Mouse (Mus musculus): Measurements from ENCODE around the gene Olfr807. TPM values are rescaled to one million over a fixed set of nuclear protein-coding genes. Genes with fewer than 3 reads are reported as not detected.

Olfr807 gene
- not detected in 2 replicates for polyA plus RNA-seq (2016; fragmentation: Nextera tagmentation; extraction: Ambion mirVana)

DNA sequence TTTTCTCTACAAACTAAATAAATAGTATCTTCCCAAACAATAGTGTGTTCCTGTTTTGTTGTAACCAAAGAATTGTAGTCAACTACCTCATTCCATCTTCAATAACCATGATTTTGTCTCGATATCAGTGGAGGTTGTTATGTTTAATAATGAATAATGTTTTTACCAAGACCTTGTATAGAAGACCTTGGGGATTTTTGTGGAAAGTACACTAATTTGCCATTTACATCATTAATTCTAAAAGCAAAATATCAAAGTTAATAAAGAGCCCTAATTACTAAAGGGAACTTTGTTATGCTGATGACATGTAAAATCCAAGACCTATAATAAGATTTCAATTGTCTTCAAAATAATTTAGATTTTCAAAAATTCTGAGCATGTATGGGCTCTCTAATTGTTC, at the start of gene Olfr807:
Gene Olfr807, minus strand, starts transcription at position 101 of the 400 bp plus-strand sequence.
- DNase-seq (ENCODE audit: extremely low spot score, low spot score), result no peak
- WGBS, result 88% methylated on average over 1 of the region's 1 CpGs
- H3K36me3 ChIP-seq (replicated peaks), result no peaks in the 10 kb centered on the region
- H3K4me3 ChIP-seq, result no peak within 1 kb of the TSS
- H3K9me3 ChIP-seq, result no peaks in the 10 kb centered on the region
- no peak within 1 kb of the TSS for H3K27ac ChIP-seq
- no peaks in the 10 kb centered on the region for H3K4me1 ChIP-seq
- H3K27me3 ChIP-seq (ENCODE audit: poor library complexity, severe bottlenecking), result no peaks in the 10 kb centered on the region

- no peaks in the 10 kb centered on the region for H3K9me3 ChIP-seq
- no peak within 1 kb of the TSS for H3K27ac ChIP-seq
- no peaks in the 10 kb centered on the region for H3K36me3 ChIP-seq (replicated peaks)
- H3K4me1 ChIP-seq, result no peaks in the 10 kb centered on the region
- 88% methylated on average over 4 of the region's 4 CpGs for WGBS
- no peak within 1 kb of the TSS for H3K4me3 ChIP-seq
- no peak for DNase-seq (ENCODE audit: extremely low spot score, low spot score)
- no peaks in the 10 kb centered on the region for H3K27me3 ChIP-seq (ENCODE audit: poor library complexity, severe bottlenecking)
Measured at GRCm38 (mm10) chr10:129804296-129804695, 46.7 kb upstream of the Olfr807 start, which contains the start of gene Olfr811. Olfr811 (minus strand) TSS chr10:129804396.

- no peak for DNase-seq (ENCODE audit: extremely low spot score, low spot score)
- Histone ChIP-seq H3K4me3 (no peak within 1 kb of the TSS), H3K36me3 (replicated peaks) (no peaks in the 10 kb centered on the region), H3K27ac (no peak within 1 kb of the TSS), H3K9me3 (no peaks in the 10 kb centered on the region), H3K27me3 (ENCODE audit: poor library complexity, severe bottlenecking) (no peaks in the 10 kb centered on the region), H3K4me1 (no peaks in the 10 kb centered on the region)
Measured at GRCm38 (mm10) chr10:129794817-129795216, 37.2 kb upstream of the Olfr807 start, which contains the start of gene Olfr810. Olfr810 (minus strand) TSS chr10:129794917.

DNA sequence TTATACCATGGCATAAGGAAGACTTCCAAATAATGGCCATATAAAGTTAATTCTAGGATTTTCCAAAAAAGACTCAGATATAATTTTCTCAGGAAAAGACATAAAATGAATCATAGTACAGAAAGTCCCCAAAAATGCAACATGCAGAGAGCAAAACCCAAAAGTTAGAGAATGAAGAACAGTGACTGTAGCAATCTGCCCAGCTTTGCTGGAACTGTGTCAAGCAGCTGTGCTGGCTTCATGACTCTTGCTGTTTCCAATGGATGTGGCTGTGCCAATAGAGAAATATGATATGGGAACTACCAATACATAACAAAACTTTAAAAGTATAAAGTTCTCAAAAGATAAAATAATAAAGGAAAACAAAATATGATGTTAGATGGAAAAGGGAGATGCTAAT, 20.5 kb upstream of the Olfr807 start:
- H3K4me3 ChIP-seq, result no peak overlapping the region
- H3K27ac ChIP-seq, result no peak overlapping the region
- DNase-seq (ENCODE audit: extremely low spot score, low spot score), result no peak
- no peaks in the 10 kb centered on the region for H3K36me3 ChIP-seq (replicated peaks)
- no peaks in the 10 kb centered on the region for H3K4me1 ChIP-seq
- no peaks in the 10 kb centered on the region for H3K9me3 ChIP-seq
- H3K27me3 ChIP-seq (ENCODE audit: poor library complexity, severe bottlenecking), result no peaks in the 10 kb centered on the region

DNA sequence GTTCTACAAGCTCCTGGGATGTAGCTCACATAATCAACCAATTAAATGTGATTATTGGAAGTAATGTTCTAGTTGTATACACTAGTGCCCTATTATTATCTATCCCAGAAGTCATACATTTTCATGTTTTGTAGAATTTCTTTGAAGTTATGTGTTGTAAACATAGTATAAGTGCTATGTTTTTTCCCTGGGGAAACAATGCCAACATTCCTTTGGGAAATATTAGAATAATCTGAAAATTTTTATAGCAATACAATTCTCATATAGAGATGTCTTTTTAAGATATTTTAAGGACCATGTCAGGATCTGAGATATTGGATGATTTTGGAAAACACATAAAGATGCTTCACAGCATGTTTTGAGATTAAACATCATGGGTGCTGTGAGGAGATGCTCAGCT, 16.7 kb upstream of the Olfr807 start, which contains the start of gene Olfr809:
Gene Olfr809, plus strand, starts transcription at position 301 of the 400 bp plus-strand sequence.
- no peaks in the 10 kb centered on the region for H3K4me1 ChIP-seq
- H3K4me3 ChIP-seq, result no peak within 1 kb of the TSS
- H3K27ac ChIP-seq, result no peak within 1 kb of the TSS
- H3K36me3 ChIP-seq (replicated peaks), result no peaks in the 10 kb centered on the region
- no peaks in the 10 kb centered on the region for H3K9me3 ChIP-seq
- DNase-seq (ENCODE audit: extremely low spot score, low spot score), result no peak
- no peaks in the 10 kb centered on the region for H3K27me3 ChIP-seq (ENCODE audit: poor library complexity, severe bottlenecking)

GRCm38 (mm10) chr10:129765182-129765581, 7.6 kb upstream of the Olfr807 start, which contains the start of gene Olfr808:
Olfr808 (plus strand) TSS chr10:129765482.
- Histone ChIP-seq H3K4me3 (no peak within 1 kb of the TSS), H3K27me3 (ENCODE audit: poor library complexity, severe bottlenecking) (no peaks in the 10 kb centered on the region), H3K9me3 (no peaks in the 10 kb centered on the region), H3K4me1 (no peaks in the 10 kb centered on the region), H3K27ac (no peak within 1 kb of the TSS), H3K36me3 (replicated peaks) (no peaks in the 10 kb centered on the region)
- 89% methylated on average over 1 of the region's 1 CpGs for WGBS
- no peak for DNase-seq (ENCODE audit: extremely low spot score, low spot score)

DNA sequence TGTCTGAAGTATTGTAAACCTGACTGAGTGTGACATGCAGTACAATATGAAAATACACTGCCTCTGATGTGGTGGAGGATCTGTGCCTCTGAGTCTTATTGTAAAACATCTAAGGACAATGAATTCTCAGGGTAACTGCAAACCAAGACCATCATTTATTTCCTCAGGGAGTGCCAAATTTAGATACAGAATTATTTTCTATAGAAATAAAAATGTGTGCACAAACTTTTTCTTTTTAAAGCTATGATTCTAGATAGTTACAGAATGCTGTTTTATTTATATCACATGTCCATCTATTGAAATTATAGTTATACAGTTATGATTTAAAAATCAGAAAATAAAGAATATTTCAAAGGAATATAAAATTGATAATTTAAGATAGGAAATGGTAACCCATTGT, 15.8 kb downstream of the Olfr807 start, which contains the start of gene Olfr806:
Gene Olfr806, minus strand, starts transcription at position 101 of the 400 bp plus-strand sequence.
- Histone ChIP-seq H3K4me3 (no peak within 1 kb of the TSS), H3K27me3 (ENCODE audit: poor library complexity, severe bottlenecking) (no peaks in the 10 kb centered on the region), H3K9me3 (no peaks in the 10 kb centered on the region), H3K4me1 (no peaks in the 10 kb centered on the region), H3K27ac (no peak within 1 kb of the TSS), H3K36me3 (replicated peaks) (no peaks in the 10 kb centered on the region)
- no peak for DNase-seq (ENCODE audit: extremely low spot score, low spot score)

- H3K36me3 ChIP-seq (replicated peaks), result no peaks in the 10 kb centered on the region
- H3K4me3 ChIP-seq, result no peak within 1 kb of the TSS
- no peaks in the 10 kb centered on the region for H3K9me3 ChIP-seq
- H3K27me3 ChIP-seq (ENCODE audit: poor library complexity, severe bottlenecking), result no peaks in the 10 kb centered on the region
- no peak within 1 kb of the TSS for H3K27ac ChIP-seq
- no peaks in the 10 kb centered on the region for H3K4me1 ChIP-seq
- DNase-seq (ENCODE audit: extremely low spot score, low spot score), result no peak
- 98% methylated on average over 2 of the region's 2 CpGs for WGBS
Measured at GRCm38 (mm10) chr10:129729275-129729674, 28.3 kb downstream of the Olfr807 start, which contains the start of gene Olfr805. Olfr805 (minus strand) TSS chr10:129729375.

Small RNA genes lying within 50 kb of the gene (microRNA-seq; reads per million reads assigned to microRNA genes)
- gene Gm24485, result not detected

Other genes starting within 250 kb of the Olfr807 start
- not detected in 2 replicates for gene Olfr791, start 236.0 kb downstream of the Olfr807 start, polyA plus RNA-seq (2016; fragmentation: Nextera tagmentation; extraction: Ambion mirVana)
- not detected in 2 replicates for gene Olfr792, start 218.6 kb downstream of the Olfr807 start, polyA plus RNA-seq (2016; fragmentation: Nextera tagmentation; extraction: Ambion mirVana)
- gene Olfr794, start 190.1 kb downstream of the Olfr807 start, polyA plus RNA-seq (2016; fragmentation: Nextera tagmentation; extraction: Ambion mirVana), result not detected in 2 replicates
- gene Olfr796, start 145.2 kb downstream of the Olfr807 start, polyA plus RNA-seq (2016; fragmentation: Nextera tagmentation; extraction: Ambion mirVana), result not detected in 2 replicates
- not detected in 2 replicates for gene Olfr798, start 129.9 kb downstream of the Olfr807 start, polyA plus RNA-seq (2016; fragmentation: Nextera tagmentation; extraction: Ambion mirVana)
- gene Olfr799, start 120.3 kb downstream of the Olfr807 start, polyA plus RNA-seq (2016; fragmentation: Nextera tagmentation; extraction: Ambion mirVana), result not detected in 2 replicates
- not detected in 2 replicates for gene Olfr800, start 100.1 kb downstream of the Olfr807 start, polyA plus RNA-seq (2016; fragmentation: Nextera tagmentation; extraction: Ambion mirVana)
- gene Olfr801, start 83.9 kb downstream of the Olfr807 start, polyA plus RNA-seq (2016; fragmentation: Nextera tagmentation; extraction: Ambion mirVana), result not detected in 2 replicates
- not detected in 2 replicates for gene Olfr802, start 69.6 kb downstream of the Olfr807 start, polyA plus RNA-seq (2016; fragmentation: Nextera tagmentation; extraction: Ambion mirVana)
- not detected in 2 replicates for gene Olfr803, start 63.5 kb downstream of the Olfr807 start, polyA plus RNA-seq (2016; fragmentation: Nextera tagmentation; extraction: Ambion mirVana)
- not detected in 2 replicates for gene Olfr804, start 54.6 kb downstream of the Olfr807 start, polyA plus RNA-seq (2016; fragmentation: Nextera tagmentation; extraction: Ambion mirVana)
- not detected in 2 replicates for gene Olfr805, start 28.4 kb downstream of the Olfr807 start, polyA plus RNA-seq (2016; fragmentation: Nextera tagmentation; extraction: Ambion mirVana)
- gene Olfr806, start 15.9 kb downstream of the Olfr807 start, polyA plus RNA-seq (2016; fragmentation: Nextera tagmentation; extraction: Ambion mirVana), result not detected in 2 replicates
- not detected in 2 replicates for gene Olfr808, start 7.7 kb upstream of the Olfr807 start, polyA plus RNA-seq (2016; fragmentation: Nextera tagmentation; extraction: Ambion mirVana)
- gene Olfr809, start 16.8 kb upstream of the Olfr807 start, polyA plus RNA-seq (2016; fragmentation: Nextera tagmentation; extraction: Ambion mirVana), result not detected in 2 replicates
- not detected in 2 replicates for gene Olfr810, start 37.1 kb upstream of the Olfr807 start, polyA plus RNA-seq (2016; fragmentation: Nextera tagmentation; extraction: Ambion mirVana)
- not detected in 2 replicates for gene Olfr811, start 46.6 kb upstream of the Olfr807 start, polyA plus RNA-seq (2016; fragmentation: Nextera tagmentation; extraction: Ambion mirVana)
- not detected in 2 replicates for gene Olfr812, start 88.3 kb upstream of the Olfr807 start, polyA plus RNA-seq (2016; fragmentation: Nextera tagmentation; extraction: Ambion mirVana)
- not detected in 2 replicates for gene Olfr813, start 97.6 kb upstream of the Olfr807 start, polyA plus RNA-seq (2016; fragmentation: Nextera tagmentation; extraction: Ambion mirVana)
- gene Olfr814, start 122.1 kb upstream of the Olfr807 start, polyA plus RNA-seq (2016; fragmentation: Nextera tagmentation; extraction: Ambion mirVana), result not detected in 2 replicates
- gene Olfr815, start 148.1 kb upstream of the Olfr807 start, polyA plus RNA-seq (2016; fragmentation: Nextera tagmentation; extraction: Ambion mirVana), result not detected in 2 replicates
- not detected in 2 replicates for gene Olfr816, start 157.8 kb upstream of the Olfr807 start, polyA plus RNA-seq (2016; fragmentation: Nextera tagmentation; extraction: Ambion mirVana)
- not detected in 2 replicates for gene Olfr818, start 191.3 kb upstream of the Olfr807 start, polyA plus RNA-seq (2016; fragmentation: Nextera tagmentation; extraction: Ambion mirVana)
- gene Olfr819, start 209.5 kb upstream of the Olfr807 start, polyA plus RNA-seq (2016; fragmentation: Nextera tagmentation; extraction: Ambion mirVana), result not detected in 2 replicates
- gene Olfr247, start 218.3 kb upstream of the Olfr807 start, polyA plus RNA-seq (2016; fragmentation: Nextera tagmentation; extraction: Ambion mirVana), result not detected in 2 replicates
- not detected in 2 replicates for gene Gm10310, start 227.3 kb upstream of the Olfr807 start, polyA plus RNA-seq (2016; fragmentation: Nextera tagmentation; extraction: Ambion mirVana)

All from forebrain, embryonic 10.5 days (tissue).